Mouse (Mus musculus) testis, adult 2 months (tissue): ENCODE measurements at regions not wholly inside any gene's neighbourhood (a gene's known extent, or its start where the extent isn't known, plus 50 kb on each side); places are given as distances from the start of the nearest gene placed in this dataset.

Source experiments
- CTCF ChIP-seq: fragments of 200-500 bp; IDR thresholded peaks from 2 replicates; pipeline ENCODE4 v1.5.1; 2012; ENCODE audit warnings: low read depth, mild to moderate bottlenecking, inconsistent platforms, low read length, moderate library complexity; ENCODE audit not compliant: control insufficient read depth, insufficient read depth, insufficient replicate concordance
- POLR2A ChIP-seq: fragments of 200-500 bp; IDR thresholded peaks from 2 replicates; pipeline ENCODE4 v1.6.1; 2012; ENCODE audit warnings: low read depth, mild to moderate bottlenecking, inconsistent platforms, low read length, moderate library complexity; ENCODE audit not compliant: control insufficient read depth

DNA sequence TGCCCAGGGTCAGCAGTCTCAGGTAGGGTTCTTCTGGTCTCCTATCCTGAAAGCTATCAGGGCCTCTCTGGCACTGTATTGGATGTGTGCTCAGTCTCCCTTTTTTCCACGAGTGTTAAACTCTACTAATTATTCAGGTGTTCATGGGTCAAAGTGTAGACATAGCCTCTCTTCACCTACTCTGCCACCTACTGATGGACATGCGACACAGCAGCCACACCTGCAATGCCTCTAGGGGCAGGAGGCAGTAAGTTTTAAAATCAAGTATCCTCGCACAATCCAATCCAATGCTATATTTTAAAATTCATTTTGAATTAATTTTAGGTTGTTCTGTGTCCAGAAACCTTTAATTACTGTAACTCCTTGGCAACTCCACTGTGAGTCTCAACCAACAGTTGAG, 145.6 kb downstream of the Ptbp2 start:
- TF ChIP-seq POLR2A (no peak), CTCF (peak; percentile 20; the same call in 1 of the 2 replicates)
